Mouse (Mus musculus): ENCODE results near the gene Suco. TPM values are rescaled to one million over a fixed set of nuclear protein-coding genes. Genes with fewer than 3 reads are reported as not detected.

Suco gene
- polyA plus RNA-seq, 1 experiment: 3.8 TPM

DNA sequence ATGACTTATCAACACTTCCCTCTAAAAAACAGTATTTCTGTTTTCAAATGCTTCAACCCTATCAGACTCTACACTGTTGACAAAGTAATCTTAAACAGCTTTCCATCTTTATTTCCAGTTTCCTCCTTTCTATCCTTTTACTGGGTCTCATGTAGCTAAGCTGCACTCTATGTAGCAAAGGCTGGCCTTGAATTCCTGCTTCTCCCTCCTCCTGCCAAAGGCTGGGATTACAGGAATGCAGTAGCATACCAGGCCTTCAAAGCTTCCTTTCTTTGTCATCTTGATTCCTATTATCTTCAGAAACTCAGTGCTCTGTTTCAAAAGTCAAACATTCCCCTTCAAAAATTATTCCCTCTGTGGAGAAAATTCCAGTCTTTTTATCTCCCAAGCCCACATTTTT is 8.1 kb downstream of the Suco start:
- no peak overlapping the region for H3K4me3 ChIP-seq (replicated peaks; ENCODE audit: extremely low read depth, low read depth, low read length)
- DNase-seq: no peak
- TF ChIP-seq POLR2A (IDR thresholded peaks at IDR 0.05; ENCODE audit: borderline replicate concordance, extremely low read depth, low read depth, low read length) (no peak), CTCF (IDR thresholded peaks at IDR 0.05; ENCODE audit: insufficient read depth, low read length) (no peak)
- H3K4me1 ChIP-seq (ENCODE audit: control insufficient read depth, insufficient read depth, low read length): no peaks in the 10 kb centered on the region; the same call in 1 of the 2 replicates

DNA sequence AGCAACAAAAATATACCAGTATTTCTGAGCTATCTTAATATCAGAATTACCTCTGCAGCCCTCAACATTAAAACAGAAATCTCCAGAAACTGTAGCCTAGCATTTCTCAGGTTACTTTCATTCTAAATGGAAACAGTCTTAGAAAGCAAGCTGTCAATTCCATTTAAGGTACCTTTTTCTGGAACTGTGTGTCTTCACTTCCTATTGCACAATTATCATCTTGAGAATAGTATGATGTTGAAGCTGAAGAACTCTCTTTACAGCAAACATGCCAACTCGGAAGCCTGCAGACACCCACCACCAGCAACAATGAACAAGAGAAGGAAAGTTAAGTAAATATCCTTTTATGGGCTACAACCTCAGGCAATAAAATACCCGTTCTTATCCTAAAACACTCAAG is 12.7 kb downstream of the Suco start:
- 39% methylated on average over 2 of the region's 2 CpGs for WGBS
- Histone ChIP-seq H3K4me1 (ENCODE audit: control insufficient read depth, insufficient read depth, low read length) (no peaks in the 10 kb centered on the region), H3K4me3 (replicated peaks; ENCODE audit: extremely low read depth, low read depth, low read length) (no peak overlapping the region)
- TF ChIP-seq CTCF (IDR thresholded peaks at IDR 0.05; ENCODE audit: insufficient read depth, low read length) (no peak), POLR2A (IDR thresholded peaks at IDR 0.05; ENCODE audit: borderline replicate concordance, extremely low read depth, low read depth, low read length) (no peak)
- no peak for DNase-seq

DNA sequence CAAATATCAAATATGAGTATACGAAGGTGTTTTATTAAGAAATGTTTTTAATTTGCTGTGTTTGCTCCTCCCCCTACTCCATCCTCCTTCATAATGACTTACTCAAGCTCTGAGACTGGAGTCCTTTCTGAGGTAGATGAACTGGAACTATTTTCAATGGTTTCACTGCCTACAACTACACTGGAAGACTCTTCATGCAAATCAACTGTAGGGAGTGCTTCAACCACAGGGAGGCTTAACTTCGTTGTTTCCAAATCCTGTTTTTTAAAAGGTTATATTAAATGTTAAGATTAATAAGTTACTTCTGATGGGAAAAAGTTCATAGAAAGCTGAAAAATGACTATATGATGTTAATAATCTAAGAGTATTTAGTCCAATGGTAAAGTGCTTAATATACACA is 17.2 kb downstream of the Suco start:
- 92% methylated on average over 2 of the region's 2 CpGs for WGBS
- H3K4me1 ChIP-seq (ENCODE audit: control insufficient read depth, insufficient read depth, low read length): no peaks in the 10 kb centered on the region
- TF ChIP-seq POLR2A (IDR thresholded peaks at IDR 0.05; ENCODE audit: borderline replicate concordance, extremely low read depth, low read depth, low read length) (no peak), CTCF (IDR thresholded peaks at IDR 0.05; ENCODE audit: insufficient read depth, low read length) (no peak)
- DNase-seq: no peak
- no peak overlapping the region for H3K4me3 ChIP-seq (replicated peaks; ENCODE audit: extremely low read depth, low read depth, low read length)

DNA sequence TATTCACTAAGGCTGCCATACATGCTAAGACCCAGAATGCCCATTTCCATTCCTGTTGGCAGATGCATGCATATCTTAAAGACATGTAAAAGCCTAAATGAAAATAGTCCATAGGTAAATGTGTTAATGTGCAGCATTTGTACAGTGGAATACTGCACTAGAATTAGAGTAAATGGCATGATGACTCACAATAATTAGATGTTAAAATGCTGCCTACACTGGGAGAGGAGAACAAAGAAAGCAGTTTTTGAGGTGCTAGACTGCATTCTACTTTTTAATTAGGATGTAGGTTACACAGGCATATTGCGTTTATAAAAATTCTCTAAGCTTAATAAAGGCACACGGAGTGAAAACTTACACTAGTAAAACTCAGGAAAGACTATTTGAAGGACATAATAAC is 49.8 kb downstream of the Suco start:
- TF ChIP-seq POLR2A (IDR thresholded peaks at IDR 0.05; ENCODE audit: borderline replicate concordance, extremely low read depth, low read depth, low read length) (no peak), CTCF (IDR thresholded peaks at IDR 0.05; ENCODE audit: insufficient read depth, low read length) (no peak)
- no peaks in the 10 kb centered on the region for H3K4me1 ChIP-seq (ENCODE audit: control insufficient read depth, insufficient read depth, low read length)
- 92% methylated on average over 2 of the region's 2 CpGs for WGBS

DNA sequence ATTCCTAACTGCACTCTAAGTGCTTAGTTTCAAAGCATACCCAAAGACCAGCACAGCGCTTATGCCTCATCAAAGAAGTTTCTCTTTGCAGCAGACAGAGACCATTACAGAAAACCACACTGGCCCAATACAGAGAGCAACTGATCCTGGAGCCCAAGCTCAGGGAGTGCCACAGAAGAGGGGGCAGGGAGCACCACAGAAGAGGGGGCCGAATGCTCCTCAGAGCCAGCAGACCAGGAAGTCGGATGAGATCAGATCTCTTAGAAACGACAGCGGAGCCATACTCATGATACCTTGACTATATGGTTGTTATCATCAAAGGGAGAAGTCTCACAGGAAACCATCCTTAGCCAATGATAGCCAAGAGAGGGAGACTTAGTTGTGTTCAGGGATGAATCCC is 67.1 kb downstream of the Suco start:
- Histone ChIP-seq H3K4me3 (replicated peaks; ENCODE audit: extremely low read depth, low read depth, low read length) (no peak overlapping the region), H3K4me1 (ENCODE audit: control insufficient read depth, insufficient read depth, low read length) (no peaks in the 10 kb centered on the region)
- WGBS: 75% methylated on average over 5 of the region's 5 CpGs
- TF ChIP-seq POLR2A (IDR thresholded peaks at IDR 0.05; ENCODE audit: borderline replicate concordance, extremely low read depth, low read depth, low read length) (no peak), CTCF (IDR thresholded peaks at IDR 0.05; ENCODE audit: insufficient read depth, low read length) (no peak)
- no peak for DNase-seq

More for the DNA sequence above, 49.8 kb downstream of the Suco start:
- no peak for DNase-seq
- no peak overlapping the region for H3K4me3 ChIP-seq (replicated peaks; ENCODE audit: extremely low read depth, low read depth, low read length)

DNA sequence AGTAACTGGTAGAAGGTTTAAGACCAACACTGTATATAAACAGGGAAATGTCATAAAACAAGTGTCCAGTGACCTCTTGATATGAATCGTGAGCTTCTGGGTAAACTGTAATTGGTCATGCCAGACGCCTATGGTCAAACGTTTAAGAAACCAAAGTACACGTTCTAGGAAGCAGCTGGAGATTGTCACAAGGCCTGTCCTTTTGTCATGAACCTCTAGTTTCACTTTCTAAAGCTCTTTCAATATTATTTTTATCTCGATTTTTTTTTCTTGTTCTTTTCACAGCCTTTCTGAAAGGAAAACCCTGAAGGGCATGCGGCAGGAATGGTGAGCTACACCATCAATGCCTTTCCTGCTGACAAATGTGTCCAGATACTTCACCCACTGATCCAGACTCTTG is 67.5 kb downstream of the Suco start:
- no peak overlapping the region for H3K4me3 ChIP-seq (replicated peaks; ENCODE audit: extremely low read depth, low read depth, low read length)
- no peak for TF ChIP-seq CTCF (IDR thresholded peaks at IDR 0.05; ENCODE audit: insufficient read depth, low read length)
- 35% methylated on average over 6 of the region's 6 CpGs for WGBS
- H3K4me1 ChIP-seq (ENCODE audit: control insufficient read depth, insufficient read depth, low read length): no peaks in the 10 kb centered on the region
- DNase-seq: no peak

DNA sequence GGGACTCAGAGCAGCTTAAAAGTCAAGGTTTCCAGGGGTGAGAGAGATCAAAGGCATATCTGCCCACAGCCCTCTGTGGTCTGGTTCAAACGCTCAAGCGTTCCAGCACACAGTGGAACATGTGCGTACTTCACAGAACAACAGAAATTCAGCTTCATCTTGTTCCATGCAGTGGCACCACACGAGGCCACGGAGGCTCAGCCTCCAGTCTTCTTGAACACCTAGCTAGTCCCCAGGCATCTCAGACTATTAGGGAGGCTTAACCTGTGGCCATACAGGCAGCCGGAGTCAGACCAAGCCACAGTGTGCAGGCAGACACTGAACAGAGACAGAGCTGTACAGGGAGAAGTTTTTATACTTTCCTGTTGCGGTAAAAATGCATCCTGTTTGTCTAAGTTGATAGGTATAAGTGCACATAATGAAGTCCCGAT is 71.9 kb downstream of the Suco start:
- WGBS: 70% methylated on average over 8 of the region's 8 CpGs
- DNase-seq: no peak
- no peak for TF ChIP-seq POLR2A (IDR thresholded peaks at IDR 0.05; ENCODE audit: borderline replicate concordance, extremely low read depth, low read depth, low read length)
- TF ChIP-seq CTCF (IDR thresholded peaks at IDR 0.05; ENCODE audit: insufficient read depth, low read length): no peak
- Histone ChIP-seq H3K4me1 (ENCODE audit: control insufficient read depth, insufficient read depth, low read length) (no peaks in the 10 kb centered on the region), H3K4me3 (replicated peaks; ENCODE audit: extremely low read depth, low read depth, low read length) (no peak overlapping the region)

DNA sequence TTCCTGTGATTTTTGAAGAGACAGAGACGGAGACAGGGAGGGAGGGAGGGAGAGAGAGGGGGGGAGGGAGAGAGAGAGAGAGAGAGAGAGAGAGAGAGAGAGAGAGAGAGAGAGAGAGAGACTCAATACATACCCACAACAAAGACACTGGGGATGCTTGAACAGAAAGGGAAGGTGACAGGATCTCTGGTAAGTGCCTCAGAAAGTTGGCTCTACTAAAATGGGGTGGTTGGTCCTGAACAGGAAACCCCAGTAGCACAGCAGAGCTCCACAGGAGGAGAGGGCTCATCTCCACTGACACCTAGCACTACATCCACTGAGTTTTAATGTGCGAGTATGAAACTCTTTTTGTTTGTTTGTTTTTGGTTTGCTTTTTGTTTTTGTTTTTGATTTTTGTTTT is 75.2 kb downstream of the Suco start:
- Histone ChIP-seq H3K4me1 (ENCODE audit: control insufficient read depth, insufficient read depth, low read length) (no peaks in the 10 kb centered on the region), H3K4me3 (replicated peaks; ENCODE audit: extremely low read depth, low read depth, low read length) (no peak overlapping the region)
- 58% methylated on average over 2 of the region's 2 CpGs for WGBS
- TF ChIP-seq POLR2A (IDR thresholded peaks at IDR 0.05; ENCODE audit: borderline replicate concordance, extremely low read depth, low read depth, low read length) (no peak), CTCF (IDR thresholded peaks at IDR 0.05; ENCODE audit: insufficient read depth, low read length) (no peak)
- DNase-seq: no peak

DNA sequence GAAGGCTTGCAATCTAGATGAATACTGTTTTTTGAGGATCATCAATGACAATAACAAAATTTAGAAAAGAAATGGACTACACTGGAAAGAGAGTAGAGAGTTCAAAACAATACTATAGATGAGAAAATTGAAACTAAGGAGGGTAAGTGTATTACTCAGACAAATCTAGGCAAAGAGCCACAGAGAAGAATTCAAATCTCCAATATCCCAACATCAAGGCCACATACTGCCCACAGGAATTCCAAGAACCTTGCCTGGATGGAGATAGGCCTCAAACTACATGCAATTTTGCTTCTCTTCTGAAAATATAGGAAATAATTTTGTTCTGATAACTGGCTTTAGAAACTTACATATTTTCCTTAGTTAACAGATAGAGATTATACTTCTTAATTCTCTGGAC is 76.2 kb downstream of the Suco start:
- no peak for DNase-seq
- Histone ChIP-seq H3K4me3 (replicated peaks; ENCODE audit: extremely low read depth, low read depth, low read length) (no peak overlapping the region), H3K4me1 (ENCODE audit: control insufficient read depth, insufficient read depth, low read length) (no peaks in the 10 kb centered on the region)
- no peak for TF ChIP-seq CTCF (IDR thresholded peaks at IDR 0.05; ENCODE audit: insufficient read depth, low read length)
- TF ChIP-seq POLR2A (IDR thresholded peaks at IDR 0.05; ENCODE audit: borderline replicate concordance, extremely low read depth, low read depth, low read length): no peak

DNA sequence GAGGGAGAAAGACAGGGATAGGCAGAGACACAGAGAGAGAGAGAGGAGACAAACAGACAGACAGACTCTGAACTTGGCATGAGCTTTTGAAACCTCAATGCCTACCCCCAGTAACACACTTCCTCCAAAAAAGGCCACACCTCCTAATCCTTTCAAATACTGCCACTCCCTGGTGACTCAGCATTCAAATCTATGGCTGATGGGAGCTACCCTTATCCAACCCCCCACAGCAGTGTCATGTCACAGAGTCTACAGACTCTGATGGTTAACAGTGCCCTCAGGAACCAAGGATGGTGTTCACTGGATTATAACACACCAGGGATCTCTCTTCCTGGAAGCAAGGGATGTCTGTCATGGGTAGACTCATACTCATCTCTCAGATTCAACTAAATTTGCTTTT is 76.7 kb downstream of the Suco start:
- no peak overlapping the region for H3K4me3 ChIP-seq (replicated peaks; ENCODE audit: extremely low read depth, low read depth, low read length)
- no peak for DNase-seq
- no peaks in the 10 kb centered on the region for H3K4me1 ChIP-seq (ENCODE audit: control insufficient read depth, insufficient read depth, low read length)
- TF ChIP-seq POLR2A (IDR thresholded peaks at IDR 0.05; ENCODE audit: borderline replicate concordance, extremely low read depth, low read depth, low read length) (no peak), CTCF (IDR thresholded peaks at IDR 0.05; ENCODE audit: insufficient read depth, low read length) (no peak)

DNA sequence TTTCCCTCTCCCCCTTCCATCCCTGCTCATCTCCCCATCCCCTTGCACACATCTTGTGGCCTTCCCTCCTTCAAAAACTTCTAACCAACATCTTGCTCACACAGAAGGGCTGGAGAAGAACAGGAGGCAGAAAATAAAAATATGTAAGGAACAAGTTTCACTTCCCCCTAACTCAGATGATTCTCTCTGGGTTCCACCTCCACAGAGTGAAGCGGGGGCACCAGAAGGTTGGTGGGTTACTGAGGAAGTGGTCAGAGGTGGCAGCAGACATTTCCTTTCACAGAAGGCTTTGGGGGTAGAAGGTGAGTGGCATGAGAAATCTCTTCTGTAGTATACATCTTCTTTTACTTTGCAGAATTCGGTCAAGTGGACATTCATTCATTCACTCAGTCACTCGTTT is 77.6 kb downstream of the Suco start:
- 72% methylated on average over 3 of the region's 3 CpGs for WGBS
- Histone ChIP-seq H3K4me3 (replicated peaks; ENCODE audit: extremely low read depth, low read depth, low read length) (no peak overlapping the region), H3K4me1 (ENCODE audit: control insufficient read depth, insufficient read depth, low read length) (no peaks in the 10 kb centered on the region)
- DNase-seq: no peak
- TF ChIP-seq CTCF (IDR thresholded peaks at IDR 0.05; ENCODE audit: insufficient read depth, low read length): no peak
- no peak for TF ChIP-seq POLR2A (IDR thresholded peaks at IDR 0.05; ENCODE audit: borderline replicate concordance, extremely low read depth, low read depth, low read length)
